Mouse (Mus musculus): ENCODE measurements at regions not wholly inside any gene's neighbourhood (a gene's known extent, or its start where the extent isn't known, plus 50 kb on each side); places are given as distances from the start of the nearest gene placed in this dataset.
"Not testable (repeated sequence)": the region's sequence is repeated elsewhere in the genome, so short reads cannot be mapped to it uniquely, and the experiment has no call there.

- peak; percentile 11 to 13 for DNase-seq (ENCODE audit: low spot score in 2 of 2)
These were observed 682.1 kb upstream of the Grid2 start for GRCm38 (mm10) chr6:62573611-62574010.

GRCm38 (mm10) chr6:62576200-62576599, 679.5 kb upstream of the Grid2 start:
- DNase-seq (ENCODE audit: low spot score in 2 of 2): peak; percentile 18 to 21

GRCm38 (mm10) chr6:62620543-62620942, 635.1 kb upstream of the Grid2 start:
- no peak for DNase-seq (ENCODE audit: low spot score in 2 of 2)

GRCm38 (mm10) chr6:62668123-62668522, 587.6 kb upstream of the Grid2 start:
- not testable (repeated sequence) for DNase-seq (ENCODE audit: low spot score in 2 of 2)

GRCm38 (mm10) chr6:62718389-62718788, 537.3 kb upstream of the Grid2 start:
- DNase-seq (ENCODE audit: low spot score in 2 of 2): no peak

GRCm38 (mm10) chr6:62719541-62720155, 536.0 kb upstream of the Grid2 start:
- DNase-seq (ENCODE audit: low spot score in 2 of 2): no peak
